Mouse (Mus musculus) hindbrain, postnatal 0 days (tissue): Measurements from ENCODE around the gene Fan1. TPM values are rescaled to one million over a fixed set of nuclear protein-coding genes. Genes with fewer than 3 reads are reported as not detected.

ENCODE experiments used
- ATAC-seq: fragments of 200-750 bp; cut with Nextera tagmentation; 2 replicates; pipeline ENCODE4 v1.8.0; 2017; ENCODE audit warnings: mild to moderate bottlenecking, moderate TSS enrichment, moderate library complexity
- DNase-seq: peaks from one replicate; pipeline ENCODE4 v3.0.0-alpha.2; 2015; ENCODE audit warnings: low spot score
- H3K27ac ChIP-seq: fragments of 300-500 bp; sonication (generic); 2 replicates; pipeline ENCODE4 v1.5.1; 2014; ENCODE audit warnings: mild to moderate bottlenecking
- H3K27me3 ChIP-seq: fragments of 300-500 bp; sonication (generic); 2 replicates; pipeline ENCODE4 v1.6.1; 2014; ENCODE audit warnings: low read length, mixed read lengths; ENCODE audit not compliant: insufficient read depth
- H3K36me3 ChIP-seq: fragments of 300-500 bp; sonication (generic); 2 replicates; pipeline ENCODE4 v1.6.1; 2014; ENCODE audit warnings: low read length, mixed read lengths; ENCODE audit not compliant: insufficient read depth
- H3K4me1 ChIP-seq: fragments of 300-500 bp; sonication (generic); 2 replicates; pipeline ENCODE4 v1.6.1; 2014; ENCODE audit warnings: antibody characterized with exemption, low read length, mixed read lengths; ENCODE audit not compliant: insufficient read depth
- H3K4me2 ChIP-seq: fragments of 300-500 bp; sonication (generic); 2 replicates; pipeline ENCODE4 v1.6.1; 2014; ENCODE audit warnings: low read depth, mild to moderate bottlenecking, low read length, moderate library complexity, mixed read lengths
- H3K4me3 ChIP-seq: fragments of 300-500 bp; sonication (generic); 2 replicates; pipeline ENCODE4 v1.5.1; 2014; ENCODE audit warnings: low read length
- H3K9ac ChIP-seq: fragments of 300-500 bp; sonication (generic); replicated peaks from 2 replicates; pipeline ENCODE4 v1.6.1; 2014; ENCODE audit warnings: mild to moderate bottlenecking, low read length, moderate library complexity, mixed read lengths
- H3K9me3 ChIP-seq: fragments of 300-500 bp; sonication (generic); 2 replicates; pipeline ENCODE4 v1.6.1; 2016; ENCODE audit warnings: low read length, mixed read lengths
- CTCF ChIP-seq: IDR thresholded peaks from 2 replicates; pipeline ENCODE4 v1.5.1; 2016; ENCODE audit warnings: antibody characterized with exemption, control low read depth, low read depth
- WGBS: fragments of 180-500 bp; shearing (Covaris S2); extraction: QIAGEN DNeasy Blood & Tissue Kit; methylation state at CpG from one replicate; pipeline ENCODE4 v1.1.7; 2014; 5-methylcytosine and 5-hydroxymethylcytosine counted together
- polyA plus RNA-seq: library from polyadenylated mRNA; unstranded; fragments of >200 nt; fragmentation: Nextera tagmentation; extraction: Ambion mirVana; gene quantifications from 2 replicates; pipeline ENCODE4 v1.2.1, GENCODE M21; 2015
- total RNA-seq: library from RNA; depleted of rRNA; stranded (reverse); fragments of >200 nt; gene quantifications from 2 replicates; pipeline ENCODE4 v1.2.3, GENCODE M21; 2014

Gene Fan1
- total and polyA plus RNA-seq, 2 experiments from 2014 or later = 5.4 to 9.5 TPM

GRCm38 (mm10) chr7:64391479-64391878 is 17.6 kb upstream of the Fan1 start:
- Histone ChIP-seq H3K36me3 (peaks cover 20% of the 10 kb centered on the region; the same call in 1 of the 2 replicates), H3K4me3 (peak overlapping the region; percentile 78), H3K9ac (peak overlapping the region; percentile 68), H3K4me2 (peak overlapping the region; percentile 99), H3K27ac (peak overlapping the region; percentile 79; the same call in 1 of the 2 replicates), H3K27me3 (no peaks in the 10 kb centered on the region), H3K4me1 (peaks cover 2% of the 10 kb centered on the region; the same call in 1 of the 2 replicates), H3K9me3 (no peaks in the 10 kb centered on the region)
- 2% methylated on average over 8 of the region's 8 CpGs for WGBS
- TF ChIP-seq CTCF = no peak
- ATAC-seq (no peak), DNase-seq (peak; percentile 6)

- Histone ChIP-seq H3K9me3 (no peaks in the 10 kb centered on the region), H3K36me3 (peaks cover 13% of the 10 kb centered on the region), H3K4me1 (no peaks in the 10 kb centered on the region), H3K4me3 (peak overlapping the region; percentile 74), H3K27ac (peak overlapping the region; percentile 91), H3K9ac (peak overlapping the region; percentile 61), H3K27me3 (no peaks in the 10 kb centered on the region), H3K4me2 (peak overlapping the region; percentile 77)
- ATAC-seq (no peak; the same call in 1 of the 2 replicates), DNase-seq (peak; percentile 27)
- TF ChIP-seq CTCF = no peak
- 11% methylated on average over 18 of the region's 18 CpGs for WGBS
These were observed 607 bp downstream of the Fan1 start for GRCm38 (mm10) chr7:64373147-64373829.

- ATAC-seq = no peak
- Histone ChIP-seq H3K4me3 (no peak overlapping the region), H3K4me1 (no peaks in the 10 kb centered on the region), H3K9me3 (no peaks in the 10 kb centered on the region), H3K9ac (no peak overlapping the region), H3K4me2 (no peak overlapping the region), H3K36me3 (peaks cover 5% of the 10 kb centered on the region; the same call in 1 of the 2 replicates), H3K27me3 (no peaks in the 10 kb centered on the region), H3K27ac (no peak overlapping the region)
- DNase-seq = no peak
- TF ChIP-seq CTCF = no peak
- WGBS = 86% methylated on average over 23 of the region's 23 CpGs
These were observed 1.7 kb downstream of the Fan1 start for GRCm38 (mm10) chr7:64371940-64372878.

- Histone ChIP-seq H3K9ac (no peak overlapping the region), H3K4me1 (no peaks in the 10 kb centered on the region), H3K4me2 (no peak overlapping the region), H3K9me3 (no peaks in the 10 kb centered on the region), H3K4me3 (no peak overlapping the region), H3K36me3 (peaks cover 7% of the 10 kb centered on the region; the same call in 1 of the 2 replicates), H3K27me3 (no peaks in the 10 kb centered on the region), H3K27ac (no peak overlapping the region)
- WGBS = 80% methylated on average over 6 of the region's 6 CpGs
- DNase-seq (no peak), ATAC-seq (no peak)
- TF ChIP-seq CTCF = no peak
These were observed 4.1 kb downstream of the Fan1 start for GRCm38 (mm10) chr7:64369841-64370240.

GRCm38 (mm10) chr7:64365863-64366262 is 8.0 kb downstream of the Fan1 start:
- TF ChIP-seq CTCF = no peak
- Histone ChIP-seq H3K36me3 (peaks cover 34% of the 10 kb centered on the region), H3K27ac (no peak overlapping the region), H3K27me3 (no peaks in the 10 kb centered on the region), H3K4me3 (no peak overlapping the region), H3K9ac (no peak overlapping the region), H3K4me1 (no peaks in the 10 kb centered on the region), H3K4me2 (no peak overlapping the region), H3K9me3 (no peaks in the 10 kb centered on the region)
- DNase-seq = no peak
- no peak for ATAC-seq
- WGBS = 96% methylated on average over 5 of the region's 5 CpGs

- H3K27me3 ChIP-seq = no peaks in the 10 kb centered on the region
- TF ChIP-seq CTCF = no peak
- WGBS = 41% methylated on average over 3 of the region's 3 CpGs
- ATAC-seq (peak; percentile 84; the same call in 1 of the 2 replicates), DNase-seq (peak; percentile 47)
- H3K4me3 ChIP-seq = no peak overlapping the region
- peak overlapping the region; percentile 62 for H3K27ac ChIP-seq
- H3K4me2 ChIP-seq = no peak overlapping the region
- no peaks in the 10 kb centered on the region for H3K9me3 ChIP-seq
- H3K4me1 ChIP-seq = no peaks in the 10 kb centered on the region
- H3K36me3 ChIP-seq = peaks cover 28% of the 10 kb centered on the region
- no peak overlapping the region for H3K9ac ChIP-seq
These were observed 13.3 kb downstream of the Fan1 start for GRCm38 (mm10) chr7:64360586-64360945.
